Mouse (Mus musculus) bone marrow macrophage, adult 2 months (primary cell): ENCODE data around the gene Dnase1l3.

Source experiments
- CTCF ChIP-seq: IDR thresholded peaks from 2 replicates; pipeline ENCODE4 v1.5.1; 2012; ENCODE audit warnings: low read depth, mild to moderate bottlenecking, low read length, moderate library complexity
- POLR2A ChIP-seq: IDR thresholded peaks from 2 replicates; pipeline ENCODE4 v1.6.1; 2012; ENCODE audit warnings: mild to moderate bottlenecking, low read depth, low read length, borderline replicate concordance

- TF ChIP-seq POLR2A (no peak), CTCF (no peak)
Measured at GRCm38 (mm10) chr14:7994271-7994767, at the start of gene Dnase1l3.
